Mouse (Mus musculus): Measurements from ENCODE around the gene Lce3f. TPM values are rescaled to one million over a fixed set of nuclear protein-coding genes. Genes with fewer than 3 reads are reported as not detected.

Lce3f gene
- not detected for polyA plus RNA-seq (2015; fragmentation: Illumina TruSeq; extraction: RNeasy Lipid Tissue Mini Kit (QIAGEN cat#74804); ENCODE audit: insufficient read depth, low read depth, low replicate concordance)

GRCm38 (mm10) chr3:92991926-92992325, at the start of gene Lce3f:
Lce3f (plus strand) TSS chr3:92992226.

GRCm38 (mm10) chr3:92944186-92944585, 47.8 kb upstream of the Lce3f start, which contains the start of gene Lce3c:
Lce3c (plus strand) TSS chr3:92944486.

DNA sequence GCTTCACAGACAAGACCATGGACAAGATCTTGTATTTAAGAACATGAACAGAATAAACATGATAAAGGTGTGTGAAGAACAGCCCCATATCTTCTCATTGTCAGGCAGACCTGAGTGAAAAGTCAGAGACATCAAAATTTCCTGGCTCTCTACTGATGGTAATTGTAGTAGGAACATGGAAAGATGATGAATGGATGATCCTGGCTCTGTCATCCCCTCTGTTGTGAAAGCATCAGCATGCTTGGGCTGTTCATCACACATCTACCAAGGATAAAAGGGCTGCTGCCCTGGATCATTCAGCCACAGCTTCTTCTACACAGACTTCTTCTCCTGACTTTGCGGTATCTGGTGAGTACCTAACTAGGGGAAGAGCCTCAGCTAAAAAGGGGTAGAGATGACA, 34.9 kb upstream of the Lce3f start, which contains the start of gene Lce3d:
Gene Lce3d (plus strand): TSS at position 301 of the 400 bp plus-strand sequence.

GRCm38 (mm10) chr3:92966761-92967160, 25.3 kb upstream of the Lce3f start, which contains the start of gene Lce3e:
Lce3e (plus strand) TSS chr3:92967061.

DNA sequence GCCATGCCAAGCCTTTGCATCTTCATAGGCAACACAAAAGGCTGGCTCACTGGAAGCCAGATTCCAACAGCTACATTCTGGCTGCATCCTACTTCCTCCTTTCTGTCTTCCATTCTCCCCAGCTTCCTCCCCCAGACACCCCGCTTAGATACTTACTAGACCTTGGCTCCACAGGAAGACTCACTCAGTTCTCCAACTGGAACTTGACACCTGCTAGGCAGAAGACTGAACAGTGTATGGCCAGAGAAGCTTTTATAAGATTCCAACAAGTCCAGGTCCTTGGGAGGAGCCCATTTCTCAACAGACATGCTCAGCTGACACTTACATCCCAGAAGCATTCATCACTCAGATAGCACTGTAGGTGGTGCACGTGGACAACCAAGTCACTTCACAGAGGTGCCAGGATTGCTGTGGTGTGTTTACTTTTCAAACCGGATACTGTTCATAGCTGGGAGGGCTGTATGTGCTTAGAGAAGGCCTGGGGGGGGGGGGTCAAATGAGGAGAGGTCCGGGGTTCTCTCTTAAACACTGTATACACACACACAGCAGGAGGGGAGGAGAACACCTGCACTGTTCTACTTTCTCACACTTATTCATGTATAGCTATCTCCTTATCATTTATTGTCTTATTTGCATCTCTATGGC, 23.6 kb downstream of the Lce3f start, which contains the start of gene Crct1:
Gene Crct1 (minus strand): TSS at position 228 of the 645 bp plus-strand sequence.

DNA sequence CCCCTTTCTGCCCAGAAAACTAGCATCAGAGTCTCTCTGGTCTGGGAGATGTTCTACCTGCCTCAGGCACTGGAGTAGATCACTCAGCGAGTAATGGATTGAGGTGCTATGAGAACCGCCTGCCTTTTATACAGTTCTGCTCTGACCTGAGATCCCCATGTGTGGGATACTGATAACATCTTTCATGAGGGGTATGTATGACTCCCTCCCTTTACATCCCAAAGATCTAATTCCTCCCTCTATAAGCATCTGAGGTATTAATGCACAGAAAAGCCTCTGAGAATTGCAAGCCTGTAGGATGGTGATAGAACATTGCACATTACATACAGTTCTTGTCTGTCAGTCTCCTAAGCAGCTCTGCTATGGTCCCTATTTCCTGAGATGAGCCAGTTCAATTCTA, 26.9 kb downstream of the Lce3f start, which contains the start of gene Lce1m:
Gene Lce1m (minus strand): TSS at position 101 of the 400 bp plus-strand sequence.

Other genes starting within 250 kb of the Lce3f start
- not detected for gene Lce1g, start 239.9 kb upstream of the Lce3f start, polyA plus RNA-seq (2015; fragmentation: Illumina TruSeq; extraction: RNeasy Lipid Tissue Mini Kit (QIAGEN cat#74804); ENCODE audit: insufficient read depth, low read depth, low replicate concordance)
- gene Lce1h, start 227.2 kb upstream of the Lce3f start, polyA plus RNA-seq (2015; fragmentation: Illumina TruSeq; extraction: RNeasy Lipid Tissue Mini Kit (QIAGEN cat#74804); ENCODE audit: insufficient read depth, low read depth, low replicate concordance), result not detected
- not detected for gene Lce1i, start 213.3 kb upstream of the Lce3f start, polyA plus RNA-seq (2015; fragmentation: Illumina TruSeq; extraction: RNeasy Lipid Tissue Mini Kit (QIAGEN cat#74804); ENCODE audit: insufficient read depth, low read depth, low replicate concordance)
- gene Lce1j, start 201.7 kb upstream of the Lce3f start, polyA plus RNA-seq (2015; fragmentation: Illumina TruSeq; extraction: RNeasy Lipid Tissue Mini Kit (QIAGEN cat#74804); ENCODE audit: insufficient read depth, low read depth, low replicate concordance), result not detected
- gene Lce1k, start 184.3 kb upstream of the Lce3f start, polyA plus RNA-seq (2015; fragmentation: Illumina TruSeq; extraction: RNeasy Lipid Tissue Mini Kit (QIAGEN cat#74804); ENCODE audit: insufficient read depth, low read depth, low replicate concordance), result not detected
- not detected for gene Kprp, start 165.0 kb upstream of the Lce3f start, polyA plus RNA-seq (2015; fragmentation: Illumina TruSeq; extraction: RNeasy Lipid Tissue Mini Kit (QIAGEN cat#74804); ENCODE audit: insufficient read depth, low read depth, low replicate concordance)
- gene Lce1l, start 140.9 kb upstream of the Lce3f start, polyA plus RNA-seq (2015; fragmentation: Illumina TruSeq; extraction: RNeasy Lipid Tissue Mini Kit (QIAGEN cat#74804); ENCODE audit: insufficient read depth, low read depth, low replicate concordance), result not detected
- gene 2310050C09Rik, start 122.0 kb upstream of the Lce3f start, polyA plus RNA-seq (2015; fragmentation: Illumina TruSeq; extraction: RNeasy Lipid Tissue Mini Kit (QIAGEN cat#74804); ENCODE audit: insufficient read depth, low read depth, low replicate concordance), result not detected
- not detected for gene Lce3a, start 66.0 kb upstream of the Lce3f start, polyA plus RNA-seq (2015; fragmentation: Illumina TruSeq; extraction: RNeasy Lipid Tissue Mini Kit (QIAGEN cat#74804); ENCODE audit: insufficient read depth, low read depth, low replicate concordance)
- not detected for gene Lce3b, start 59.2 kb upstream of the Lce3f start, polyA plus RNA-seq (2015; fragmentation: Illumina TruSeq; extraction: RNeasy Lipid Tissue Mini Kit (QIAGEN cat#74804); ENCODE audit: insufficient read depth, low read depth, low replicate concordance)
- not detected for gene Lce3c, start 47.7 kb upstream of the Lce3f start, polyA plus RNA-seq (2015; fragmentation: Illumina TruSeq; extraction: RNeasy Lipid Tissue Mini Kit (QIAGEN cat#74804); ENCODE audit: insufficient read depth, low read depth, low replicate concordance)
- gene Lce3d, start 34.8 kb upstream of the Lce3f start, polyA plus RNA-seq (2015; fragmentation: Illumina TruSeq; extraction: RNeasy Lipid Tissue Mini Kit (QIAGEN cat#74804); ENCODE audit: insufficient read depth, low read depth, low replicate concordance), result not detected
- gene Lce3e, start 25.2 kb upstream of the Lce3f start, polyA plus RNA-seq (2015; fragmentation: Illumina TruSeq; extraction: RNeasy Lipid Tissue Mini Kit (QIAGEN cat#74804); ENCODE audit: insufficient read depth, low read depth, low replicate concordance), result not detected
- gene Crct1, start 23.5 kb downstream of the Lce3f start, polyA plus RNA-seq (2015; fragmentation: Illumina TruSeq; extraction: RNeasy Lipid Tissue Mini Kit (QIAGEN cat#74804); ENCODE audit: insufficient read depth, low read depth, low replicate concordance), result not detected
- gene Lce1m, start 26.8 kb downstream of the Lce3f start, polyA plus RNA-seq (2015; fragmentation: Illumina TruSeq; extraction: RNeasy Lipid Tissue Mini Kit (QIAGEN cat#74804); ENCODE audit: insufficient read depth, low read depth, low replicate concordance), result not detected
- gene Gm4858, start 76.6 kb downstream of the Lce3f start, polyA plus RNA-seq (2015; fragmentation: Illumina TruSeq; extraction: RNeasy Lipid Tissue Mini Kit (QIAGEN cat#74804); ENCODE audit: insufficient read depth, low read depth, low replicate concordance), result not detected
- gene Crnn, start 152.6 kb downstream of the Lce3f start, polyA plus RNA-seq (2015; fragmentation: Illumina TruSeq; extraction: RNeasy Lipid Tissue Mini Kit (QIAGEN cat#74804); ENCODE audit: insufficient read depth, low read depth, low replicate concordance), result not detected
- not detected for gene Flg2, start 205.1 kb downstream of the Lce3f start, polyA plus RNA-seq (2015; fragmentation: Illumina TruSeq; extraction: RNeasy Lipid Tissue Mini Kit (QIAGEN cat#74804); ENCODE audit: insufficient read depth, low read depth, low replicate concordance)

All from pancreas, adult 10 weeks (tissue).